Mouse (Mus musculus): ENCODE measurements at regions not wholly inside any gene's neighbourhood (a gene's known extent, or its start where the extent isn't known, plus 50 kb on each side); places are given as distances from the start of the nearest gene placed in this dataset.
"Not testable (repeated sequence)": the region's sequence is repeated elsewhere in the genome, so short reads cannot be mapped to it uniquely, and the experiment has no call there.

DNA sequence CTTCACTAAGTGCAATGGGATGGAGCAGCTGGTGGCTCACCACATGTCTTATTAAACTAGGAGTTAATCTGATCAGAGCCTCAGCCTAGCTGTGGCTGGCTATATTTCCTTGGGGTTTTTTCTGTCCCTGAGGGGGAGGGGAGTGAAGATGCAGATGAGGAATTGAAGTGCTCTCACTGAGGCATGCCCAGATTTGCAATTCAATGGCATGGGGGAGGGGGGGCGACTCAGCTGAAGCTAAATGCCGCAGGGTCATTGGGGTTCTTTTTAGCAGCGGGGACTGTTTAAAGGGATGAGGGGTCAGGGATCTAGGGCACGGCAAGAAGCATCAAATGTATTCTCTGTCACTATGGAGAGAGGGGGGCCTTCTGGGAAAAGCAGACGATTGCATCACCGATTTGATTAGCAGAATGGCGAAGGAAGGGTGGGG, 235.1 kb upstream of the Gap43 start:
- intact Hi-C loops (cut with DNase I) = no loop called here
- no peak for DNase-seq (ENCODE audit: extremely low spot score in 1 of 2, low spot score in 2 of 2)

GRCm38 (mm10) chr16:42574978-42575377, 234.5 kb upstream of the Gap43 start:
- DNase-seq (ENCODE audit: extremely low spot score in 1 of 2, low spot score in 2 of 2) = no peak
- intact Hi-C loops (cut with DNase I) = no loop called here

GRCm38 (mm10) chr16:42570246-42570996, 230.0 kb upstream of the Gap43 start:
- peak in 1 of 2 experiments; percentile 24 for DNase-seq (ENCODE audit: extremely low spot score in 1 of 2, low spot score in 2 of 2)
- intact Hi-C loops (cut with DNase I) = no loop called here

GRCm38 (mm10) chr16:42569335-42569734, 228.9 kb upstream of the Gap43 start:
- DNase-seq (ENCODE audit: extremely low spot score in 1 of 2, low spot score in 2 of 2) = no peak
- intact Hi-C loops (cut with DNase I) = no loop called here

DNA sequence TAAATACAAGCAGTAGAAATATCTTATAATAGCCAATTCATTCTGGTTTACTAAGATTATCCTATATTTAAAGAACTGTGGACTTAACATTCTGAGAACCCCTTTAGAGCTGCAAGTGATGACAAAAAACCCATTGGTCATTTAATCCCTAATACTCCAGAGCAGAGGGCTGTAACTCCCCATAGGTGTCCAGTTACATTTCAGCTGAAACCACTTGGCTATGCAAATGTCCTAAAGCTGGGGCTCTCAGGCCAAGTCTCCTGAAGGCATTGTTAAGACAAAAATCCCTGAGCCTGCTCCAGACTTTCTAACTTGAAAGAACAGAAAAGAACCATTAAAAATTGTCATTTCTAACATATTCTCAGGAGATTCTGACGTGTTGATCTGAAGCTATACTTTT, 209.1 kb upstream of the Gap43 start:
- intact Hi-C loops (cut with DNase I) = no loop called here
- no peak for DNase-seq (ENCODE audit: extremely low spot score in 1 of 2, low spot score in 2 of 2)

- no peak for DNase-seq (ENCODE audit: extremely low spot score in 1 of 2, low spot score in 2 of 2)
Measured at GRCm38 (mm10) chr16:42546229-42547163, 206.0 kb upstream of the Gap43 start.

DNA sequence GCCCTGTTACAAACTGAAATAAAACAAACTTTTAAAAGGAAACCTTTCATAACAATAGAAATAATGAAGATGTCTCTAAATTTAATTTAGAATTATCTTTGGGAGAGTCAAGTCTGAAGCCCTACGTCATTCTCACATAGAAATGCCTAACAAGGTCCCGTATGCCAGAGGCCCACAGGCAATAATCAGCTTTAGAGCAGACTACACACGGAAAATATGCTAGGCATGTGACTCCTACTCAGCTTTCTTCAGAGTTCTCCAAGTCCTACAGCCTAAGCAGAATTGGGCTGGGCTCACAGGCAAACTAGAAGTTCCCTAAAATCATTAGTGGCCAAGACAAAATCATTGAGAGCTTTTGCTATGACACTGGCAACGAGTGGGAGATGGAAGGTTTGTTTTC, 176.9 kb upstream of the Gap43 start:
- intact Hi-C loops (cut with DNase I) = no loop called here
- DNase-seq (ENCODE audit: extremely low spot score in 1 of 2, low spot score in 2 of 2) = no peak

More at GRCm38 (mm10) chr16:42546229-42547163, 206.0 kb upstream of the Gap43 start:
- intact Hi-C loops (cut with DNase I) = no loop called here

DNA sequence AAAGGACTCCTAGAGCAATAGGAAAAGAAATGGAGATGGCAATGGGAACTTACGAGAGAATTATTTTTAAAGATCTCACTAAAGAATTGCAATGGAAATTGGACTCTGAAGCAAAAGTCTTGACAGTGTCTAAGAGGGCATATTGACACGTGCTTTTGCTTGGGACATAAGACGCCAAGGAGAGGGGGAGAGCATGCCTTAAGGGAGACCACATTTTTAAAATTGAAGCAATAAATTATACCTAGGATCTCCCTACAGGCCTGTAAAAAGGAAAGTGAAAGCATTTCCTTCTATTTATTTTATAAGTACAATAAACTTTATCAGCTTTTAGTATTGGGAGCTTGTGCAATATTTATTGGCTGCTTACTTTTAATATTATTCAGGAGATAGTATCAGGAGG, 175.5 kb upstream of the Gap43 start:
- intact Hi-C loops (cut with DNase I) = no loop called here
- no peak for DNase-seq (ENCODE audit: extremely low spot score in 1 of 2, low spot score in 2 of 2)

GRCm38 (mm10) chr16:42505107-42505506, 164.7 kb upstream of the Gap43 start:
- intact Hi-C loops (cut with DNase I) = no loop called here

GRCm38 (mm10) chr16:42501713-42502112, 161.3 kb upstream of the Gap43 start:
- no peak for DNase-seq (ENCODE audit: extremely low spot score in 1 of 2, low spot score in 2 of 2)
- intact Hi-C loops (cut with DNase I) = no loop called here

More at GRCm38 (mm10) chr16:42505107-42505506, 164.7 kb upstream of the Gap43 start:
- no peak for DNase-seq (ENCODE audit: extremely low spot score in 1 of 2, low spot score in 2 of 2)

DNA sequence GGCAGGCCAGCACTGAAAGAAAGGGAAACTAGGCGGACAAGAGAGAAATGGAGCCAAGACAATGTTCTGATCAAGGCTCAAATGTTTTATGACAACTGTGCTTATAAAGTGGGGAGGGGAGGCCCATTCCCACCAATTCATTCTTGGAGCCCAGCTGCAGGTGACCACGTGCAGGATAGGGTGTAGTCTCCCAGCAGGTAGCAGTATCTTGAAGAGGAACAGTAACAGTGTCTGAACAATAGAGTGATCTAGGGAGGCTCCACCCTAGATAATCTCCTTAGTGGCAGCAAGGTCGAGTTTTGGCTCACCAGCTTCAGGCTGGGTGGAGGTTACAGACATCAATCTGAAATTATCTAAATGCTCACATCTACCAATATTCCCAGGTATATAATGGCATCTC, 160.7 kb upstream of the Gap43 start:
- intact Hi-C loops (cut with DNase I) = not testable (repeated sequence)

DNA sequence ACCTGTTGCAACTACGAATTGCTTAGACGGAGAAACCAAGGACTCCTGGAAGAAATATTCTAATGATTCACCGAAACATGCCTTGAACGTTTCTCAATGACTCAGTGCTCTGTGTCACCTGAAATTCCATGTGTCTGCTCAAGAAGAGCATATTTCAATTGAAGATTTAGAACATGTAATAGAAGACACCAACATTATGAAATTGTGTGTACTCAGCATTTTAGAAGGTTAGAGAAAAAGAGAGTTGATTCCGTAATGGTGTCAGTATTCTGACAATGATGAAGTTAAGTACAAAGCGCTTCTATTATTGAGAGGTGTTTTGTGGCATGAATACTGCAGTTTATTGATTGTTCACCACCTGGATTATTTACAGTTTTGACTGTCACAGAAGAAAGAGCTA, 159.1 kb upstream of the Gap43 start:
- intact Hi-C loops (cut with DNase I) = no loop called here
- DNase-seq (ENCODE audit: extremely low spot score in 1 of 2, low spot score in 2 of 2) = no peak

More for the DNA sequence above, 160.7 kb upstream of the Gap43 start:
- not testable (repeated sequence) for DNase-seq (ENCODE audit: extremely low spot score in 1 of 2, low spot score in 2 of 2)

GRCm38 (mm10) chr16:42498368-42498767, 157.9 kb upstream of the Gap43 start:
- DNase-seq (ENCODE audit: extremely low spot score in 1 of 2, low spot score in 2 of 2) = no peak
- intact Hi-C loops (cut with DNase I) = no loop called here

DNA sequence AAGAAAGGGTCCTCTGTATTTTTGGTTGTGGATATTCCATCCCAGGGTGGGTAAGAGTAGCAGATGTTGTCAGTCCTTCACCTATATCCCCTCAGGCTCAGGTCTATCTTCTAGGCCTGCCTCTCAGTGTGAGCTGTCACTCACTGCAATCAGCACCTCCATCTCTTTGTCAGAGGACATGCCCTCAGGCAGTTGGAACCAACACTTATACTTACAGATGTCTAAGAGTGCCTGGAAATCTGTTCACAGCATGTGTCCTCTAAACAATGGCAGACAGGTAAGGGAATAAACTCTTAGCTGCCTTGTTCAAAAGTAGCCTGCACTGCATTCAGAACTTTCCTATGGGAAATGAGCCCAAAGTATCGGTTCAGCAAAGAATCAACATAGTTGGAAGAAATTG, 153.1 kb upstream of the Gap43 start:
- no peak for DNase-seq (ENCODE audit: extremely low spot score in 1 of 2, low spot score in 2 of 2)
- intact Hi-C loops (cut with DNase I) = no loop called here

- intact Hi-C loops (cut with DNase I) = no loop called here
- DNase-seq (ENCODE audit: extremely low spot score in 1 of 2, low spot score in 2 of 2) = no peak
Measured at GRCm38 (mm10) chr16:42488745-42489144, 148.3 kb upstream of the Gap43 start.

- DNase-seq (ENCODE audit: extremely low spot score in 1 of 2, low spot score in 2 of 2) = no peak
- intact Hi-C loops (cut with DNase I) = no loop called here
Measured at GRCm38 (mm10) chr16:42479978-42480377, 139.5 kb upstream of the Gap43 start.

- intact Hi-C loops (cut with DNase I) = no loop called here
- no peak for DNase-seq (ENCODE audit: extremely low spot score in 1 of 2, low spot score in 2 of 2)
Measured at GRCm38 (mm10) chr16:42466976-42467375, 126.5 kb upstream of the Gap43 start.

GRCm38 (mm10) chr16:42456335-42456984, 116.0 kb upstream of the Gap43 start:
- DNase-seq (ENCODE audit: extremely low spot score in 1 of 2, low spot score in 2 of 2) = no peak

DNA sequence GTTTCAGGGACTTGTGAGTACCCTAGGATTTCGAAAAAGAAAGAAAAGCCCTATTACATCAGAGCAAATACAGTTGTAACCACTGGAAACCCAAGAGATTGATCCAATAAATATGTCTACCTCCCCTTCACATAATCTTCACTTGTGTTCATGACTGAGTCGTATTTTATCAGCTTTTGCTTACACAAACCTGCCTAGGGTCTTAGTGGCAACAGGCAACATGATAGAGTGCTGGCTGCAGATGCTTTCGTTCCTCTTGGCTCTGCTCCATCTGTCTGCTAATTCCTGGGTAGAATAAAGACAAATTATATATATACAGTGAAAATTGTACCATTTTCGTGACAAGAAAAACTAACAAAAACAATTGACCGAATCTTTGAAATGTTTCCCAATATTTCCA, 112.9 kb upstream of the Gap43 start:
- intact Hi-C loops (cut with DNase I) = no loop called here
- no peak for DNase-seq (ENCODE audit: extremely low spot score in 1 of 2, low spot score in 2 of 2)

More at GRCm38 (mm10) chr16:42456335-42456984, 116.0 kb upstream of the Gap43 start:
- intact Hi-C loops (cut with DNase I) = no loop called here
